Mouse (Mus musculus): ENCODE measurements around the gene Clps.

DNA sequence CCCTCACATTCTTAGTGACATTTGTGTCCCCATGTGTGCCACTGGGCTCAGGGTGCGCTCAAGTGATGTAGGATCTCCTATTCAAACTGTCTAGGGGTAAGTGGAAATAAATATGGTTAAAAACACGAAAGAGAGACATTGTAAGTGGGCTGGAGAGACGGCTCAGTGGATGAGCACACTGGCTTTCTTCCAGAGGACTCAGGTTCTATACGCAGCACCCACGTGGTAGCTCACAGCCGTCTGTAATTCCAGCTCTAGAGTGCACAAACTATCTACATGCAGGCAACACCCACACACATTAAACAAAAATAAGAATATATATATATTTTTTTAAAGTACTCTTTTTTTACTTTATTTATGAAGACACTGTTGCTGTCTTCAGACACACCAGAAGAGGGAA is 12.4 kb upstream of the Clps start:
- TF ChIP-seq CTCF (conservative IDR thresholded peaks at IDR 0.05; ENCODE audit: low read length) (no peak), POU5F1 (IDR thresholded peaks at IDR 0.05; ENCODE audit: borderline replicate concordance, low read length) (no peak), NANOG (IDR thresholded peaks at IDR 0.05; ENCODE audit: borderline replicate concordance, low read length) (no peak)
